Mouse (Mus musculus) intestine, embryonic 14.5 days (tissue): ENCODE measurements around the gene Mmd. TPM values are rescaled to one million over a fixed set of nuclear protein-coding genes. Genes with fewer than 3 reads are reported as not detected.

Experiments used
- ATAC-seq: fragments of 200-750 bp; cut with Nextera tagmentation; replicated peaks from 2 replicates; pipeline ENCODE4 v1.8.0; 2017; ENCODE audit warnings: low read depth, moderate number of reproducible peaks, moderate TSS enrichment, moderate library complexity; ENCODE audit not compliant: low FRiP score, low TSS enrichment
- DNase-seq: peaks from one replicate; pipeline ENCODE4 v3.0.0-alpha.2; 2018; ENCODE audit warnings: low spot score
- H3K27ac ChIP-seq: fragments of 300-500 bp; sonication (generic); 2 replicates; pipeline ENCODE4 v1.5.1; 2014; ENCODE audit warnings: low read depth, mild to moderate bottlenecking, control low read depth
- H3K27me3 ChIP-seq: fragments of 300-500 bp; sonication (generic); replicated peaks from 2 replicates; pipeline ENCODE4 v1.6.1; 2014; ENCODE audit warnings: low read length, control low read depth; ENCODE audit not compliant: control insufficient read depth, insufficient read depth
- H3K36me3 ChIP-seq: fragments of 300-500 bp; sonication (generic); 2 replicates; pipeline ENCODE4 v1.6.1; 2014; ENCODE audit warnings: low read length, control low read depth; ENCODE audit not compliant: control insufficient read depth, insufficient read depth
- H3K4me1 ChIP-seq: fragments of 300-500 bp; sonication (generic); replicated peaks from 2 replicates; pipeline ENCODE4 v1.6.1; 2014; ENCODE audit warnings: low read length, control low read depth, mixed read lengths; ENCODE audit not compliant: control insufficient read depth, insufficient read depth
- H3K4me2 ChIP-seq: fragments of 300-500 bp; sonication (generic); 2 replicates; pipeline ENCODE4 v1.6.1; 2014; ENCODE audit warnings: low read length
- H3K4me3 ChIP-seq: fragments of 300-500 bp; sonication (generic); 2 replicates; pipeline ENCODE4 v1.5.1; 2014; ENCODE audit warnings: low read depth, low read length, control low read depth, mixed read lengths
- H3K9ac ChIP-seq: fragments of 300-500 bp; sonication (generic); 2 replicates; pipeline ENCODE4 v1.6.1; 2014; ENCODE audit warnings: mild to moderate bottlenecking, low read length
- H3K9me3 ChIP-seq: fragments of 300-500 bp; sonication (generic); 2 replicates; pipeline ENCODE4 v1.6.1; 2016; ENCODE audit warnings: low read length, control low read depth; ENCODE audit not compliant: control insufficient read depth
- WGBS: fragments of 180-500 bp; shearing (Covaris S2); extraction: QIAGEN DNeasy Blood & Tissue Kit; methylation state at CpG from one replicate; pipeline ENCODE4 v1.1.7; 2014; 5-methylcytosine and 5-hydroxymethylcytosine counted together
- polyA plus RNA-seq: library from polyadenylated mRNA; unstranded; fragments of >200 nt; fragmentation: Nextera tagmentation; extraction: Ambion mirVana; gene quantifications from 2 replicates; pipeline ENCODE4 v1.2.1, GENCODE M21; 2014

Gene Mmd
- polyA plus RNA-seq, 1 experiment from 2014 or later: 35.5 TPM

- no peak overlapping the region for H3K27ac ChIP-seq
- H3K4me2 ChIP-seq: no peak overlapping the region
- H3K9ac ChIP-seq: no peak overlapping the region
- no peaks in the 10 kb centered on the region for H3K27me3 ChIP-seq
- DNase-seq: no peak
- no peak overlapping the region for H3K4me3 ChIP-seq
- no peak for ATAC-seq
- 97% methylated on average over 3 of the region's 3 CpGs for WGBS
- 0 out of 2 replicates have a peak, but pooled peaks cover 8% of the 10 kb centered on the region for H3K36me3 ChIP-seq
- H3K9me3 ChIP-seq: no peaks in the 10 kb centered on the region
- peaks cover 25% of the 10 kb centered on the region for H3K4me1 ChIP-seq
Measured at GRCm38 (mm10) chr11:90254536-90254935, 5.3 kb downstream of the Mmd start.

GRCm38 (mm10) chr11:90255687-90256086 lies 6.4 kb downstream of the Mmd start:
- ATAC-seq (0 out of 2 replicates have a peak, but pooled peaks have one; percentile 44), DNase-seq (no peak)
- Histone ChIP-seq H3K4me3 (no peak overlapping the region), H3K4me1 (peaks cover 19% of the 10 kb centered on the region), H3K9me3 (no peaks in the 10 kb centered on the region), H3K27me3 (no peaks in the 10 kb centered on the region), H3K9ac (no peak overlapping the region), H3K4me2 (no peak overlapping the region), H3K27ac (peak overlapping the region; percentile 61), H3K36me3 (peaks cover 20% of the 10 kb centered on the region)
- WGBS: 72% methylated on average over 6 of the region's 6 CpGs

- ATAC-seq: no peak
- no peak overlapping the region for H3K4me2 ChIP-seq
- H3K27ac ChIP-seq: 0 out of 2 replicates have a peak overlapping the region, but pooled peaks have one; percentile 61
- 50% methylated on average over 16 of the region's 16 CpGs for WGBS
- peaks cover 14% of the 10 kb centered on the region for H3K4me1 ChIP-seq
- H3K36me3 ChIP-seq: peaks cover 33% of the 10 kb centered on the region
- no peaks in the 10 kb centered on the region for H3K9me3 ChIP-seq
- DNase-seq: no peak
- no peaks in the 10 kb centered on the region for H3K27me3 ChIP-seq
- no peak overlapping the region for H3K9ac ChIP-seq
- no peak overlapping the region for H3K4me3 ChIP-seq
Measured at GRCm38 (mm10) chr11:90256833-90257525, 7.7 kb downstream of the Mmd start.

GRCm38 (mm10) chr11:90258321-90258927 lies 9.2 kb downstream of the Mmd start:
- no peak for DNase-seq
- Histone ChIP-seq H3K4me3 (no peak overlapping the region), H3K9me3 (no peaks in the 10 kb centered on the region), H3K4me2 (no peak overlapping the region), H3K4me1 (peaks cover 3% of the 10 kb centered on the region; the same call in 1 of the 2 replicates), H3K27ac (no peak overlapping the region), H3K27me3 (no peaks in the 10 kb centered on the region), H3K36me3 (peaks cover 45% of the 10 kb centered on the region), H3K9ac (no peak overlapping the region)
- WGBS: 73% methylated on average over 10 of the region's 10 CpGs
- no peak for ATAC-seq

GRCm38 (mm10) chr11:90259071-90259470 lies 9.8 kb downstream of the Mmd start:
- Histone ChIP-seq H3K36me3 (peaks cover 52% of the 10 kb centered on the region), H3K9ac (no peak overlapping the region), H3K9me3 (no peaks in the 10 kb centered on the region), H3K4me1 (peaks cover 3% of the 10 kb centered on the region; the same call in 1 of the 2 replicates), H3K27me3 (no peaks in the 10 kb centered on the region), H3K4me3 (no peak overlapping the region), H3K4me2 (no peak overlapping the region), H3K27ac (no peak overlapping the region)
- DNase-seq (no peak), ATAC-seq (no peak)
- 42% methylated on average over 4 of the region's 4 CpGs for WGBS

GRCm38 (mm10) chr11:90259826-90260225 lies 10.6 kb downstream of the Mmd start:
- no peaks in the 10 kb centered on the region for H3K27me3 ChIP-seq
- no peak overlapping the region for H3K9ac ChIP-seq
- H3K9me3 ChIP-seq: no peaks in the 10 kb centered on the region
- no peak overlapping the region for H3K4me3 ChIP-seq
- H3K4me2 ChIP-seq: no peak overlapping the region
- H3K4me1 ChIP-seq: peaks cover 3% of the 10 kb centered on the region; the same call in 1 of the 2 replicates
- H3K36me3 ChIP-seq: peaks cover 59% of the 10 kb centered on the region
- H3K27ac ChIP-seq: no peak overlapping the region
- 84% methylated on average over 9 of the region's 9 CpGs for WGBS
- DNase-seq: no peak
- ATAC-seq: no peak

- H3K4me2 ChIP-seq: no peak overlapping the region
- H3K9ac ChIP-seq: no peak overlapping the region
- H3K4me1 ChIP-seq: no peaks in the 10 kb centered on the region
- no peak overlapping the region for H3K4me3 ChIP-seq
- no peaks in the 10 kb centered on the region for H3K27me3 ChIP-seq
- H3K36me3 ChIP-seq: peaks cover 84% of the 10 kb centered on the region
- DNase-seq (no peak), ATAC-seq (no peak)
- 83% methylated on average over 11 of the region's 11 CpGs for WGBS
- no peak overlapping the region for H3K27ac ChIP-seq
- H3K9me3 ChIP-seq: no peaks in the 10 kb centered on the region
Measured at GRCm38 (mm10) chr11:90264180-90264579, 14.9 kb downstream of the Mmd start.

- no peak overlapping the region for H3K4me3 ChIP-seq
- H3K4me1 ChIP-seq: no peaks in the 10 kb centered on the region
- no peaks in the 10 kb centered on the region for H3K27me3 ChIP-seq
- peaks cover 79% of the 10 kb centered on the region for H3K36me3 ChIP-seq
- no peak overlapping the region for H3K4me2 ChIP-seq
- no peak overlapping the region for H3K9ac ChIP-seq
- 86% methylated on average over 7 of the region's 7 CpGs for WGBS
- H3K9me3 ChIP-seq: no peaks in the 10 kb centered on the region
- no peak for DNase-seq
- no peak overlapping the region for H3K27ac ChIP-seq
- no peak for ATAC-seq
Measured at GRCm38 (mm10) chr11:90265581-90265980, 16.3 kb downstream of the Mmd start.

- Histone ChIP-seq H3K9ac (no peak overlapping the region), H3K36me3 (peaks cover 70% of the 10 kb centered on the region), H3K4me2 (no peak overlapping the region), H3K4me3 (no peak overlapping the region), H3K9me3 (no peaks in the 10 kb centered on the region), H3K27ac (no peak overlapping the region), H3K27me3 (no peaks in the 10 kb centered on the region), H3K4me1 (no peaks in the 10 kb centered on the region)
- DNase-seq (no peak), ATAC-seq (peak; percentile 93)
- WGBS: 70% methylated on average over 5 of the region's 5 CpGs
Measured at GRCm38 (mm10) chr11:90268934-90269333, 19.7 kb downstream of the Mmd start.
